Mouse (Mus musculus) embryonic facial prominence, embryonic 14.5 days (tissue): ENCODE measurements at regions not wholly inside any gene's neighbourhood (a gene's known extent, or its start where the extent isn't known, plus 50 kb on each side); places are given as distances from the start of the nearest gene placed in this dataset.
A peak's percentile ranks its signal among the peaks of the same experiment; 100 is the strongest.

Experiments
- ATAC-seq: fragments of 200-750 bp; cut with Nextera tagmentation; 2 replicates; pipeline ENCODE4 v1.8.0; 2017; ENCODE audit warnings: low read depth, moderate number of reproducible peaks, moderate TSS enrichment
- DNase-seq: peaks from one replicate; pipeline ENCODE4 v3.0.0-alpha.2; 2015; ENCODE audit warnings: low spot score
- H3K27ac ChIP-seq: fragments of 300-500 bp; sonication (generic); replicated peaks from 2 replicates; pipeline ENCODE4 v1.5.1; 2014; ENCODE audit warnings: low read depth, mild to moderate bottlenecking, low read length, moderate library complexity
- H3K27me3 ChIP-seq: fragments of 300-500 bp; sonication (generic); replicated peaks from 2 replicates; pipeline ENCODE4 v1.6.1; 2014; ENCODE audit warnings: low read length; ENCODE audit not compliant: control insufficient read depth, insufficient read depth
- H3K36me3 ChIP-seq: fragments of 300-500 bp; sonication (generic); 2 replicates; pipeline ENCODE4 v1.6.1; 2014; ENCODE audit warnings: low read length, mixed read lengths; ENCODE audit not compliant: control insufficient read depth, insufficient read depth
- H3K4me1 ChIP-seq: fragments of 300-500 bp; sonication (generic); 2 replicates; pipeline ENCODE4 v1.6.1; 2014; ENCODE audit warnings: antibody characterized with exemption, low read length; ENCODE audit not compliant: control insufficient read depth, insufficient read depth
- H3K4me2 ChIP-seq: fragments of 300-500 bp; sonication (generic); 2 replicates; pipeline ENCODE4 v1.6.1; 2014; ENCODE audit warnings: low read depth, mild to moderate bottlenecking, low read length, moderate library complexity, mixed read lengths
- H3K4me3 ChIP-seq: fragments of 300-500 bp; sonication (generic); 2 replicates; pipeline ENCODE4 v1.5.1; 2014; ENCODE audit warnings: low read depth, mild to moderate bottlenecking, low read length
- H3K9ac ChIP-seq: fragments of 300-500 bp; sonication (generic); 2 replicates; pipeline ENCODE4 v1.6.1; 2014; ENCODE audit warnings: low read depth, mild to moderate bottlenecking, low read length, moderate library complexity, mixed read lengths
- H3K9me3 ChIP-seq: fragments of 300-500 bp; sonication (generic); 2 replicates; pipeline ENCODE4 v1.6.1; 2016; ENCODE audit warnings: low read length; ENCODE audit not compliant: control insufficient read depth
- WGBS: fragments of 180-500 bp; shearing (Covaris S2); extraction: QIAGEN DNeasy Blood & Tissue Kit; methylation state at CpG from one replicate; pipeline ENCODE4 v1.1.7; 2014; 5-methylcytosine and 5-hydroxymethylcytosine counted together

- 50% methylated on average over 1 of the region's 1 CpGs for WGBS
These were observed 88.8 kb upstream of the Rapgef5 start for GRCm38 (mm10) chr12:117427431-117427830.

GRCm38 (mm10) chr12:117430886-117431285 is 85.4 kb upstream of the Rapgef5 start:
- Histone ChIP-seq H3K36me3 (no peaks in the 10 kb centered on the region), H3K4me2 (no peak overlapping the region), H3K27ac (no peak overlapping the region), H3K9ac (no peak overlapping the region), H3K4me1 (no peaks in the 10 kb centered on the region), H3K9me3 (no peaks in the 10 kb centered on the region), H3K4me3 (no peak overlapping the region), H3K27me3 (no peaks in the 10 kb centered on the region)
- ATAC-seq: 0 out of 2 replicates have a peak, but pooled peaks have one; percentile 15
- WGBS: 86% methylated on average over 4 of the region's 4 CpGs
- peak; percentile 31 for DNase-seq

More at GRCm38 (mm10) chr12:117427431-117427830, 88.8 kb upstream of the Rapgef5 start:
- Histone ChIP-seq H3K4me3 (no peak overlapping the region), H3K27me3 (no peaks in the 10 kb centered on the region), H3K4me1 (no peaks in the 10 kb centered on the region), H3K27ac (no peak overlapping the region), H3K9me3 (no peaks in the 10 kb centered on the region), H3K4me2 (no peak overlapping the region), H3K36me3 (no peaks in the 10 kb centered on the region), H3K9ac (no peak overlapping the region)
- ATAC-seq (no peak; the same call in 1 of the 2 replicates), DNase-seq (peak; percentile 71)

GRCm38 (mm10) chr12:117432788-117433187 is 83.5 kb upstream of the Rapgef5 start:
- Histone ChIP-seq H3K4me1 (no peaks in the 10 kb centered on the region), H3K4me3 (no peak overlapping the region), H3K9ac (no peak overlapping the region), H3K9me3 (no peaks in the 10 kb centered on the region), H3K4me2 (no peak overlapping the region), H3K27ac (no peak overlapping the region), H3K27me3 (no peaks in the 10 kb centered on the region), H3K36me3 (no peaks in the 10 kb centered on the region)
- no peak for ATAC-seq
- 71% methylated on average over 1 of the region's 1 CpGs for WGBS
- DNase-seq: no peak

- no peaks in the 10 kb centered on the region for H3K4me1 ChIP-seq
- 0 out of 2 replicates have a peak, but pooled peaks have one; percentile 18 for ATAC-seq
- no peak for DNase-seq
- H3K4me2 ChIP-seq: no peak overlapping the region
- H3K9me3 ChIP-seq: no peaks in the 10 kb centered on the region
- WGBS: 55% methylated on average over 4 of the region's 4 CpGs
- H3K4me3 ChIP-seq: no peak overlapping the region
- H3K9ac ChIP-seq: no peak overlapping the region
- H3K27ac ChIP-seq: no peak overlapping the region
- no peaks in the 10 kb centered on the region for H3K27me3 ChIP-seq
- no peaks in the 10 kb centered on the region for H3K36me3 ChIP-seq
These were observed 79.3 kb upstream of the Rapgef5 start for GRCm38 (mm10) chr12:117437011-117437410.

- no peak overlapping the region for H3K4me2 ChIP-seq
- 66% methylated on average over 11 of the region's 11 CpGs for WGBS
- H3K4me3 ChIP-seq: no peak overlapping the region
These were observed 77.2 kb upstream of the Rapgef5 start for GRCm38 (mm10) chr12:117439015-117439605.

GRCm38 (mm10) chr12:117444247-117444989 is 71.9 kb upstream of the Rapgef5 start:
- no peak overlapping the region for H3K4me3 ChIP-seq
- DNase-seq: no peak
- 77% methylated on average over 4 of the region's 4 CpGs for WGBS

More at GRCm38 (mm10) chr12:117439015-117439605, 77.2 kb upstream of the Rapgef5 start:
- H3K27ac ChIP-seq: no peak overlapping the region
- peak; percentile 57 for ATAC-seq
- no peak overlapping the region for H3K9ac ChIP-seq
- no peaks in the 10 kb centered on the region for H3K9me3 ChIP-seq
- H3K27me3 ChIP-seq: no peaks in the 10 kb centered on the region
- no peaks in the 10 kb centered on the region for H3K36me3 ChIP-seq
- H3K4me1 ChIP-seq: no peaks in the 10 kb centered on the region
- no peak for DNase-seq

GRCm38 (mm10) chr12:117447223-117447622 is 69.1 kb upstream of the Rapgef5 start:
- Histone ChIP-seq H3K36me3 (no peaks in the 10 kb centered on the region), H3K9me3 (no peaks in the 10 kb centered on the region), H3K4me3 (no peak overlapping the region), H3K27me3 (no peaks in the 10 kb centered on the region), H3K4me2 (peak overlapping the region; percentile 39), H3K9ac (no peak overlapping the region), H3K27ac (no peak overlapping the region; the same call in 1 of the 2 replicates), H3K4me1 (0 out of 2 replicates have a peak, but pooled peaks cover 5% of the 10 kb centered on the region)
- WGBS: 9% methylated on average over 8 of the region's 10 CpGs
- ATAC-seq (peak; percentile 59; the same call in 1 of the 2 replicates), DNase-seq (peak; percentile 43)

More at GRCm38 (mm10) chr12:117444247-117444989, 71.9 kb upstream of the Rapgef5 start:
- no peaks in the 10 kb centered on the region for H3K27me3 ChIP-seq
- H3K27ac ChIP-seq: no peak overlapping the region
- no peak for ATAC-seq
- H3K36me3 ChIP-seq: no peaks in the 10 kb centered on the region
- H3K4me2 ChIP-seq: no peak overlapping the region
- 0 out of 2 replicates have a peak, but pooled peaks cover 5% of the 10 kb centered on the region for H3K4me1 ChIP-seq
- no peaks in the 10 kb centered on the region for H3K9me3 ChIP-seq
- H3K9ac ChIP-seq: no peak overlapping the region

GRCm38 (mm10) chr12:117447843-117448728 is 68.2 kb upstream of the Rapgef5 start:
- ATAC-seq: peak; percentile 70; the same call in 1 of the 2 replicates
- Histone ChIP-seq H3K4me2 (0 out of 2 replicates have a peak overlapping the region, but pooled peaks have one; percentile 39), H3K27ac (no peak overlapping the region; the same call in 1 of the 2 replicates), H3K9me3 (no peaks in the 10 kb centered on the region), H3K27me3 (no peaks in the 10 kb centered on the region), H3K36me3 (no peaks in the 10 kb centered on the region), H3K4me1 (0 out of 2 replicates have a peak, but pooled peaks cover 5% of the 10 kb centered on the region), H3K9ac (no peak overlapping the region), H3K4me3 (no peak overlapping the region)
- DNase-seq: peak; percentile 40
- 50% methylated on average over 19 of the region's 19 CpGs for WGBS
